Comparison of ENCODE assay signal across 22 mouse cellular contexts in genomic region chr14:30666604-30667003, GRCm38 (mm10). TPM values are rescaled to one million over a fixed set of nuclear protein-coding genes. Genes with fewer than 3 reads are reported as not detected.
DNase-seq lines count a peak whose midpoint lies in the region; TF ChIP-seq lines count a peak whose summit lies in the region.
"Had no signal": no experiment of that assay in that cellular context is flagged by ENCODE, and none has a peak within 500 bp of the region (broad histone marks: within the 10 kb centered on the region; RNA-seq: fewer than 3 reads in every experiment).

No protein-coding gene starts in this region.

- peak in 1 of 2 experiments; percentile 54 for DNase-seq in layer of hippocampus, adult 2 months (ENCODE audit: low spot score in 2 of 2)
- DNase-seq in layer of hippocampus, postnatal 25 days (ENCODE audit: extremely low spot score in 1 of 2, low spot score in 1 of 2), result no peak
- DNase-seq in left cerebral cortex, postnatal 25 days (ENCODE audit: low spot score in 2 of 2), result peak; percentile 12 to 62
- no peak for DNase-seq in left cerebral cortex, postnatal 4 days
- peak; percentile 37 for DNase-seq in Muller cell, postnatal 12 days (ENCODE audit: inconsistent ontology term)
- peak; percentile 41 for DNase-seq in brain, adult 2 months (ENCODE audit: low read depth, low spot score)
- DNase-seq in cerebellum, adult 18-20 months, result no peak
- DNase-seq: adrenal gland, adult 2 months; adrenal gland, postnatal 25 days; B cell, adult 2 months; cerebellum, adult 2 months; cerebellum, adult 9-11 months; cerebellum, postnatal 25 days had no signal

- H3K4me3 ChIP-seq in layer of hippocampus, adult 2 months, result no peak overlapping the region
- H3K4me3 ChIP-seq: embryonic facial prominence, embryonic 10.5 days; embryonic facial prominence, embryonic 13.5 days; erythroblast, embryonic 14.5 days; forebrain, embryonic 12.5 days; forebrain, embryonic 15.5 days; heart, embryonic 12.5 days; heart, embryonic 15.5 days; hindbrain, embryonic 10.5 days; hindbrain, embryonic 13.5 days had no signal

- H3K27ac ChIP-seq in layer of hippocampus, adult 2 months, result peak overlapping the region; percentile 72
- H3K27ac ChIP-seq: embryonic facial prominence, embryonic 10.5 days; embryonic facial prominence, embryonic 13.5 days; forebrain, embryonic 12.5 days; forebrain, embryonic 15.5 days; heart, embryonic 15.5 days; hindbrain, embryonic 10.5 days; hindbrain, embryonic 13.5 days had no signal

- no peak for TF ChIP-seq CTCF in layer of hippocampus, adult 2 months (conservative IDR thresholded peaks at IDR 0.05)

- intact Hi-C loops in left cerebral cortex, postnatal 25 days (cut with DNase I), result no loop called here
- intact Hi-C loops in left cerebral cortex, postnatal 4 days (cut with DNase I), result no loop called here

RNA-seq across cellular contexts. Expression of gene Rft1, which starts 12.4 kb away (rescaled TPM):
- 10 to 100 TPM; 10.8 to 12.0 TPM for total RNA-seq in layer of hippocampus, adult 2 months (2021)
- 10 to 100 TPM; 10.1 to 11.3 TPM for total RNA-seq in layer of hippocampus, postnatal 25 days (2021)
- total RNA-seq in left cerebral cortex, postnatal 25 days (2021), result 10 to 100 TPM; 11.4 to 12.4 TPM
- total RNA-seq in left cerebral cortex, postnatal 4 days (2021), result 10 to 100 TPM in 1 of 2 experiments, 1 to 10 TPM in 1; 8.3 to 11.9 TPM

RNA-seq across cellular contexts. Expression of gene Prkcd, which starts 40.6 kb away (rescaled TPM):
- total RNA-seq in layer of hippocampus, adult 2 months (2021), result 10 to 100 TPM; 33.3 to 47.5 TPM
- 10 to 100 TPM; 27.3 to 30.6 TPM for total RNA-seq in layer of hippocampus, postnatal 25 days (2021)
- total RNA-seq in left cerebral cortex, postnatal 25 days (2021), result 10 to 100 TPM; 12.4 to 15.2 TPM
- total RNA-seq in left cerebral cortex, postnatal 4 days (2021), result 10 to 100 TPM; 39.5 to 41.4 TPM

RNA-seq across cellular contexts. Expression of gene Sfmbt1, which starts 48.0 kb away (rescaled TPM):
- 10 to 100 TPM; 33.5 to 36.6 TPM for total RNA-seq in layer of hippocampus, adult 2 months (2021)
- 10 to 100 TPM; 28.9 to 30.1 TPM for total RNA-seq in layer of hippocampus, postnatal 25 days (2021)
- total RNA-seq in left cerebral cortex, postnatal 25 days (2021), result 10 to 100 TPM; 33.1 to 34.9 TPM
- 10 to 100 TPM; 28.3 to 32.4 TPM for total RNA-seq in left cerebral cortex, postnatal 4 days (2021)

Comparison
In these comparisons a context has a peak if more than half of its experiments do, and no peak if none do; other contexts are left out.
1. DNase-seq: peak in left cerebral cortex, postnatal 25 days (2 of 2), Muller cell, postnatal 12 days (single experiment) and brain, adult 2 months (single experiment); none in layer of hippocampus, postnatal 25 days (0 of 2), left cerebral cortex, postnatal 4 days (single experiment) and cerebellum, adult 18-20 months (0 of 2).